Mouse (Mus musculus): ENCODE measurements at regions not wholly inside any gene's neighbourhood (a gene's known extent, or its start where the extent isn't known, plus 50 kb on each side); places are given as distances from the start of the nearest gene placed in this dataset.

GRCm38 (mm10) chr3:135990338-135990737, 165.3 kb downstream of the Slc39a8 start:
- TF ChIP-seq POLR2A (IDR thresholded peaks at IDR 0.05; ENCODE audit: insufficient read depth, low read depth, low read length): no peak
- TF ChIP-seq CTCF (IDR thresholded peaks at IDR 0.05; ENCODE audit: insufficient read depth, low read depth, low read length): no peak
